Mouse (Mus musculus) ES-Bruce4 (cell line): ENCODE data around the gene Slc35f1.

Experiments used
- CTCF ChIP-seq: IDR thresholded peaks from one replicate; pipeline ENCODE4 v1.8.1; 2011; ENCODE audit warnings: low read depth, low read length
- EP300 ChIP-seq: IDR thresholded peaks from 2 replicates; pipeline ENCODE4 v1.6.1; 2011; ENCODE audit warnings: low read depth, low read length; ENCODE audit not compliant: insufficient read depth
- POLR2A ChIP-seq: IDR thresholded peaks from one replicate; pipeline ENCODE4 v1.8.1; 2011; ENCODE audit warnings: low read length; ENCODE audit not compliant: insufficient read depth

GRCm38 (mm10) chr10:52787075-52787474, 96.7 kb downstream of the Slc35f1 start:
- no peak for TF ChIP-seq CTCF
- no peak for TF ChIP-seq POLR2A
- no peak for TF ChIP-seq EP300
